Mouse (Mus musculus) hindlimb bud, embryonic 11.5 days (tissue): ENCODE results near the gene OR5BS1P.
"Not testable (repeated sequence)": the region's sequence is repeated elsewhere in the genome, so short reads cannot be mapped to it uniquely, and the experiment has no call there.

Experiments used
- DNase-seq: peaks from one replicate; pipeline ENCODE4 v3.0.0-alpha.2; 2012; ENCODE audit warnings: low read depth, low spot score; ENCODE audit errors: extremely low spot score

OR5BS1P gene

DNA sequence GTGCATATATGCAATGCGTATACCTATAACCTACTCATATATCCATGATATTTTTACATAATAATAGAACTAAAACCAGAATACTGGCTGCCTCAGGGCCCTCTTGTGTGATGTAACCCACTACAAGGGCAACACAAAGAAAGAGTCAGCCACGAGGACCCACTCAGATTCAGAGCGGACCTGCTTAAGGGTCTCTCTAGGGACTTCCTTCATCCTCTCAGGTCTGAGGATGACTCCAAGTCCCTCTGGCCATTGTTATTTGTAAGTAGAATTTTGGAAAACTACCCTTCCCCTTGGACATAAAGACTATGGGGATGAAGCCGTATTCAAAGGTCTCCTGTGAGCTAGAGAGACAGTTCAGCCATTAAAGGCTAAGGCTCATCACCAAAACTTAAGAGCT is at the start of gene OR5BS1P:
OR5BS1P (plus strand) TSS at position 301 of the 400 bp plus-strand sequence.
- no peak for DNase-seq

DNA sequence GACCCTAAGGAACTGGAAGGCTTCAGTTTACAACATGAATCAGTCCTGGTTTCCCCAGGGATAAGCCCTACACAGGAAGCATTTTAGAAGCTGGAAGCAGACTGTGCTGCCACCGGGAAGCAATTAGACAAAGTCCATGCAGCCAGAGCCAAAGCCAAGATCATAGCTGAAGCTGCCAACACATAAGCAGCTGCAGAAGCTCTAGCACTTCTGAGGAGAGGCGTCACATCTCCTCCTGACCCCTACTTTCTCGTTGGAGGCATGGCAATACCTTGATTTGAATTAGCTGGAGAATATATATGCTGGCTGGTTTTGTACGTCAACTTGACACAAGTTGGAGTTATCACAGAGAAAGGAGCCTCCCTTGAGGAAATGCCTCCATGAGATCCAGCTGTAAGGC is 48.8 kb upstream of the OR5BS1P start:
- DNase-seq = no peak

DNA sequence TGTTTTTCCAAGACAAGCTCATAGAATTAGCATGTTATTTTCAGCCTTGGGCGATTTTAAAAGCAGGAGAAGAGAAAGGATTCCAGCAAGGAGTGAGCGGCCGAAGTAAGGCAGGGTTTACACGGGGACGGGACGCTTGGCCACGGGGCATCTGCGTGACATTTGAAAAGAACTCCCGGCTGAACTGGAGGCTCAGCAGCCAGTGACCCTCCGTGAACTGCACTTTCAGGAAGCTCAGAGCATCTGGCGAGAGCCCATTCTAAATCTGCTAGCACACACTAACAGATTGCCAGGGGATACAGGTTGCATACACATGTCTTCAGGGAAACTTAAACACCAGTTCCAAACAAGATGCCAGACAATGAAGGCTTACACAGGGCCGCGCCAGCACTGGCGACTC is 45.4 kb upstream of the OR5BS1P start:
- DNase-seq = no peak

DNA sequence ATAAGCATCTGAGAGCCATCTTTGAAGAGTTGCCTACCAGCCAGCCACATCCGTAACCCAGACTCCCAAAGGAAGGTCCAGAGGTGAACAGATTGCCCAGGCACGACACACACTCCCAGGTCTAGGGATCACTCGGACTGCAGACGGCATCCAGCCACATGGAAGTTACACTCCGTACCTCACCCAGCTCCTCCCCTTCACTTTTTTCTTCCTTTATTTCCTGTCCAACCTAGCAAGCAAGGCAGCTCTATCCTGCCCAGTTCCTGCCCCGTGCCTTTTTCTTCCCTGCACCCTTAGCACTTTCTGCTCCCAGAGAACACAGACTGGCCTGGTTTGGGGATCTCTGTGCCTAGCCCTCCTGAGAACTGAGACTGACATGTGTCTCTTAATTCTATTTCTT is 44.9 kb upstream of the OR5BS1P start:
- DNase-seq = no peak

DNA sequence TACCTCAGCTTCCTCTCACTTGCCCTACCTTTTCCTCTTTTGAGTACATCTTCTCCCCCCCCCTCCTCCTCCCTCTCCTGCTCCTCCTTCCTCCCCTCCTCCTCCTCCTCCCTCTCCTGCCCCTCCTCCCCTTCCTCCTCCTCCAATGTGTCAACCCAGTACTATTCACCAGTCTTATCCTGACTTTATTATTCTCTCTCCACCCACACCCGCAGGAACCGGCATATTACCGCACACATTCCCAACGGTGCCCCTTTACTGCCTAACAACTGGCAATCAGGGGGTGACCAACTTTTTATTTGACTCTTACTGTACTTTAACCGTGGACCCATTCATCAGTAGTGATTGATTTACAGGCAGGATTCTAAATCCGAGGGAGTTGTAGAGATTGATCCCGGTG is 44.5 kb upstream of the OR5BS1P start:
- DNase-seq = no peak

DNA sequence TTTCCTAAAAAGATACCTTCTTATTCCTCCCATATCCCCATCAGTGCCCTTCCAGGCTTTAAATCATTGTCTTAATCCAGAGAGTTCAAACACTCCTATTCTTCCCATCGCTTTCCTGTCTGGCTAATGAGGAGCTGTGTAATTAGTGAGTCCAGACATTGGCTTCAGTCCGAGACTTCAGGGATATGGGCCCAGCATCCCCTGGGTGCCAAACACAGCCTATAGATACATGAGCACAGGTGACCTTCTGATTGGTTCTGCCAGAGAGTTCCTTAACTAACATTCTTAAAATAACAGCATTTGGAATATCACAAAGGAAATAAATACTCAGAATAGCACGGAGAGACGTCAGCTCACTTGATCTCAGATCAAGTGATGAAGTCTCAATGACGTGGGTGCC is 38.8 kb upstream of the OR5BS1P start, which contains the start of gene Olfr282:
Olfr282 (plus strand) TSS at position 301 of the 400 bp plus-strand sequence.
- not testable (repeated sequence) for DNase-seq

DNA sequence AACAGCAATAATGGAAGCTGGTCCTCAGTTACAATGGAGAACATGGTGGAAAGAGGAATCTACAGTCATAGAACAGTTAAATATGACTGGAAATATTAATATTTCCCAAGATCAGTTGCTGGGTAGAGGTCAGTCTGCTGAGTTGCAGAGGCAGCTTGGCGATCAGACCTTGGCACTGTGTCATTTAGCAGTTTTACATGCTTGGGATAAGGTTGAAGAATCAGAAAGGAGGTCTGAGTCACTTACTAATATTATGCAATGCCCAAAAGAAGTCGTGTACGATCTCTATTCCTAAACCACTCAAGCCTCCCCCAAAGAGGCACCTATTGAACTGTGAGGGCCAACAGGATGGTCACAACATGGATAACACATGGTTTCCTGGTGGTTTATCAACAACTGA is 25.1 kb upstream of the OR5BS1P start:
- no peak for DNase-seq

DNA sequence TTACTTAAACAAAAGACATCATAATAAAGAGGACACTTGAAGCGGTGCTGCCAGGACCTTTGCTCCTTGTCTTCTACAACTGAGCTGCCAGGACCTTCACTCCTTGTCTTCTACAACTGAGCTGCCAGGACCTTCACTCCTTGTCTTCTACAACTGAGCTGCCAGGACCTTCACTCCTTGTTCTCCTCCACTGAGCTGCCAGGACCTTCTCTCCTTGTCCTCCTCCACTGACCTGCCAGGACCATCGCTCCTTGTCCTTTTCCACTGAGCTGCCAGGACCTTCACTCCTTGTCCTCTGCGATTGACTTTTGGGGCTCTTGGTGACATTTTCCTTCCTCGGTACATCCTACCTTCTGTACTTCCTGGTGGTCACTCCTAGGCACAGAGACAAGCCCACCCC is 21.2 kb upstream of the OR5BS1P start:
- no peak for DNase-seq

DNA sequence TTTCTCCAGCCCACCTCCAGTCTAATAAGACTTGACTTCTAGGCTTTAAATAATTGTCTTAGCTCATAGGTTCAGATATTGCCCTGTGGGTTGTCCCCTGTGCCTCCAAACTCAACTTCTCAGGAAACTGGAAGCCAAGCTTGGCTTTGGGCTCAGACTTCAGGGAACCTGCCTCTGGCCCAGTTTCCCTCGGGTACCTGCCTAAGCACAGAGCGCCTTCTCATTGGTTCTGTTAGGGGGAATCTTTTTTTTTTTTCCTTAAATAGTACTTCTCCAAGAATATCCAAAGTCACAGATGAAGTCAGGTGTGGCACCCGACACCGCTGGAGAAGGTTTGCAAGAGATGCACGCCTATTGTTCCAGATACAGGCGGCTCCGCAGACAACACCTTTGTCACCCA is 17.4 kb upstream of the OR5BS1P start, which contains the start of gene Olfr281:
Olfr281 (plus strand) TSS at position 301 of the 400 bp plus-strand sequence.
- no peak for DNase-seq

DNA sequence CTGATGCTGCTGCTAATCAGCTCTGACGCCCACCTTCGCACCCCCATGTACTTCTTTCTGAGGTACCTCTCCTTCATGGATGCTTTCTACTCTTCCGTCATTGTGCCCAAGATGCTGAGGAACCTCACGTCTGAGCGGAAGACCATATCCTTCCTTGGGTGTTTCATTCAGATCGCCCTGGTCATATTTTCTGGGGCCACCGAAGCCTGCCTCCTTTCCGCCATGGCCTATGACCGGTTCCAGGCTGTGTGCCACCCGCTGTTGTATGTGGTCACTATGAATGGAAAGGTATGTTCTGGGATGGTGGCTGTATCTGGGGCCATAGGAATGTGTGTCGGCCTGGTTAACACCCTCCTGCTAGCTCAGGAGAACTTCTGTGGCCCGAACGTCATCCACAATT is 1.8 kb downstream of the OR5BS1P start:
- no peak for DNase-seq

DNA sequence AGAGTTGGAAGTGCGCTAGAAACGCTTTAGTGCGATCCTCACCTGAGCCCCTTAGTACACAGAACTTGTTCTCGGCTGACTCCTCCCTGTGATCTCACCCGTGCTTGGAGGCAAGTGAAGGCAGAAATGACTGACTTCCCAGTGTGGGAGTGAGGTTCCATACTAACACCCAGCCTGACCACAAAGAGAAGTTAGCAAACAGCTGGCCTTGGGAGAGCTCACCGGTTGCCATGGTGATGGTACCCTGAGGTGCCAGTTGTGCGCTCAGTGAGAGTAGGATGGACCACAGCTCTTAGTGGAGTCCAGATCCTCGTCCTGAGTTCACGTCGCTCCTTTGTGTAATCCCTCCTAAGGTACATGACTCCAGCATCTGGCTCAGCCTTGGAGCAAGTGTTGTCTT is 5.3 kb downstream of the OR5BS1P start:
- DNase-seq = no peak

DNA sequence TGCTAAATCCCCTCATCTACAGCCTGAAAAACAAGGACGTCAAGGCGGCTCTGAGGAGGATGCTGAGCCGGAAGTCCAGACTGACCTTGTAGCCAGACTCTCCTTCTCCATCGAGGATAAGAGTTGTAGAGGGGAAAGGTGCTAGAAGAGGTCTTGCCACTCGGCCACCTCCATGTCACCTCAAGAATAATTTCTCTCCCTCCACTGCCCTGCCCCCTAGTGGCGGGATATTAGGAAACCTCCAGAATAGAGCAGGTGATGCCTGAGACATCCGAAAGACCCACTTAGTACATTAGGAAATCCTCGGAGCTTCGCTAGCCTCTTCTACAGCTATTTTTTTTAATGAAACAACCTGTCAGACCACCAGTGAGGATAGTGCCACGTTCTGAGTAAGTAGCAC is 5.7 kb downstream of the OR5BS1P start:
- no peak for DNase-seq

DNA sequence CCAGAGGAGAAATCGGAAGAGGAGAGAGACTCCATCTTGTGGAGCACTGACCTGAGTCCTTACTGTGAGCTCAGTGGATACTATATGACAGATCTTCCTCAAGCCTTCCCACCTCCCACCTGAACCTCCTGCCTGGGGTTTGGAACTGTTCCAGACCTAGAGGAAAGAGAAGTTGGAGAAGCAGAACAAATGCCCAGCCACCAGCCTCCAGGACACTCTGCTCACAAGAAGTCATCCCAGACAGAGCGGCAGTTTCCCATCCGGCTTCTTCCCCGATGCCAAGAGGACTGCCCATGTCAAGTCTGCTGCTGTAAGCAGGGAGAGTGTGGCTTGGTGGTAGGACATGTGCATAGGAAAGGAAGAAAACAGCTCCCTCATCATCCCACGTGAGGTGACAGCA is 6.6 kb downstream of the OR5BS1P start:
- no peak for DNase-seq

DNA sequence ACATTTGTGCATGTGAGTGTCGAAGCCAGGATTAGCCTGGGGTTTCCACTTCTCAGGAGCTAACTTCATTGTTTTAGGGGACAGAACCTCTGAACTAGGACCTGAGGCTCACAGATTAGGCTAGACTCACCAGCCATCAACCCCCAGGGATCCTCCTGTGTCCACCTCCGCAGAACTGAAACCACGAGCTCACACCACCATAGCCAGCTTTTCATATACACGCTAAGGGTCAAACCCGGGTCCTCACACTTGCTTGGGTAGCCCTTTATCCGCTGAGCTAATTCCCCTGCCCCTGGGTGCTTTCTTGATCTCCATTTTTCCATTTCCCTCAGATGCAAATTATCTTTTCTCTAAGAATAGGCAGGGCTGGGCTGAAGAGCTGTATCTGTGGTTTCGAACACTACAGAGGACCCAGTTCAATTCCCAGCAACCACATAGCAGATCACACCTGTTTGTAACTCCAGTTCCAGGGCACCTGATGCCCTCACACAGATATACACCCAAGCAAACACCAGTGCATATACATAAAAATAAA is 9.9 kb downstream of the OR5BS1P start:
- DNase-seq = no peak

DNA sequence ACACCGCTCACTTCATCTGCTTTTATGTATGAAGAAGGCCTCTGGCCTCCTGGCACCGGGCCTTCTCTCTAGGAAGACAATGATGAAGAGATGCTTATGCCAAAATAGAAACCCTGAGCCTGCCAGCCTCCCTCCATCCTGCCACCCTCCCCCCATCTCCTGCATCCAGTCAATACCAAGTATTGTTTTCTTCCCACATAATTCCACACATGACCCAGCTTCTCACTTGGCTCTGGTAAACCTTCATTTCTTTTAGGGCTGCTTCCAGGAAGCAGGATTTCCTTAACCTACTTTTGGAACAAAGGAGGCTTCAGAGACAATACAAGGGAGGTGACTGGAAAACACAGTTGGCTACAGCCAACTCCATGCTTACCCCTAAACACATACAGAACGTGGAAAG is 13.0 kb downstream of the OR5BS1P start, which contains the start of gene Lalba:
Lalba (minus strand) TSS at position 21 of the 400 bp plus-strand sequence.
- no peak for DNase-seq

DNA sequence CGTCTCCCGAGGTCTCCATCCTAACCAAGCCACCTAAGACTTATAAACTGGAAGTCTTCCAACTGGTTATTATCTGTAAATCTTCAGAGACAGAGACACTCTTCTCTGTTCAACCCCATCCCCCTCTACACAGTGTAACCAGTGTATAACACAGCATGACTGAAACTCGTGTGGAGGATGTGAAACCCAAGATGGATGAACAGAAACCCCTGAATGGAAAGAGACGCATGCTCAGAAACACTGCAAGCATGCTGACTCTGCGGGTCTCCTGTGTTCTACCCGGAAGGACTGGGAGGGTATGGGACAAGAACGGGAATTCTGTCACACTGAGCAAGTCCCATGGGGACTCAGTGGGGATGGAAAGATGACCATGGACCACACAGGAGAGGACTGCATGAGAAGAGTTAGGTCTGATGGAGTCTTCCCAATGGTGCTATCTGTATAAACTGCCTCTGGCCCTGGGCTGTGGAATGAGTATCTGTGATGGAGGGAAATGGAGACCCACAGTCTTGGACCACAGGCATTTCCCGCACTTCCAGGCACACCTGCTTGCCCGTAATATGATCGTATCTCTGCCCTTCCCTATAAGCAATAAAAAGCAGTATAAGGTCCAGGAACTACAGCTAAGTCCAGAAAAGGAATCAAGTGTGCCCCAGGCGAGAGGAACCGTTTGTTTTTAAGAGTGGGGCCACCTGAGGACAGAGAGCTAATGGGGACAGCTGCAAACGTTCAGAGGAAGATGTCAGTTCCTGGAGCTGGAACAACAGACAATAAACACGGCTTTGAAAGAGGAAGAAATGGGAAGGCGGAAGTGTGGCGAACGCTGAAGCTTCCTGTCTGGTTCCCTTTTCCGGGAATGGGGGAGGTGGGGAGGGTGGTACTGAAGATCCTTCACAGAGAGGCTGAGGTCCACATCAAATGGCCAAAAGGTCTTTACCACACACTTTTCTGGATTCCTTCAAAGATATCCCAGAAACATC is 14.5 kb downstream of the OR5BS1P start:
- no peak for DNase-seq

DNA sequence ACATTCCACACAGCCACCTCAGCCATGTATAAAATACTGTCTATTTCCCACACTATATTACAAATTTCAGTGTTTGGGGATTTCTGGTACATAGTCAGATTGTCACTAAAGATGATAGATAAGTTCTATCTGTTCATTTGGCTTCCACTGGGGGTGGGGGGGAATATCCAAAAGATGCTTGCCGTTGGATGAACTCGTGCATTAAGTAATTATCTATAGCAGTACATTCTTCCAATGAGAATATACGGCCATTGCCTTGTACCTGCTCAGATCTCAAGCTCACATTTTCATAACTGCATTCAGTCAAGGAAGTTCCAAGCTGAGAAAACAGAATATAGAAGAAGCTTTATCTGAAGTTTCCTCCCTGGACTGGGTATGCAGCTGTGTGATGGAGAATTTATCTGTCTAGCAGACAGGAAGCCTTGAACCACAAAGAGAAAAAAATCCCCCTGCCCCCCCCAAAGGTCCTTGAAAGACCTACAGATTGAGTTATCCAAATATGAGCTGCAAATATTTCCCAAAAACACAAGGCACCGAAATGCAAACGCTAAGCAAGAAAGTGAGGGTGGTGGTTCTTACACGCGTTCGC is 16.8 kb downstream of the OR5BS1P start:
- DNase-seq = no peak

DNA sequence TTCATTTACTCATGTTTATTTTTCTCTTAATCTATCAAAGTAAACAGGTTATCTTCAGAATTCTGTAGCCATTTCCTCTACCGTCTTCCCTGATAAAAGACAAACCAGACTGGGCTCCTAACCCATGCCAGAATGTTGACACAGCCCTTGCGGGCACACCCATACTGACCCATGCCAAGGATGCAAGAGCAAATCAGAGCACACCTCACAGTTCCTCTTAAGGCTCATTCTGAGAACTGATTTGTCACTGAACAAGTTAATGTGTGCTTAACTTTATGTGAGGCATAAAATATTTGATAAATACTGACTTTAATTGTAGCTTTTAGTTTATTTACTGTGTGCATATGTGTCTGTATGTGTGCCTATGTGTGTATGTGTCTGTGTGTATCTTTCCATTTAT is 21.6 kb downstream of the OR5BS1P start:
- no peak for DNase-seq

DNA sequence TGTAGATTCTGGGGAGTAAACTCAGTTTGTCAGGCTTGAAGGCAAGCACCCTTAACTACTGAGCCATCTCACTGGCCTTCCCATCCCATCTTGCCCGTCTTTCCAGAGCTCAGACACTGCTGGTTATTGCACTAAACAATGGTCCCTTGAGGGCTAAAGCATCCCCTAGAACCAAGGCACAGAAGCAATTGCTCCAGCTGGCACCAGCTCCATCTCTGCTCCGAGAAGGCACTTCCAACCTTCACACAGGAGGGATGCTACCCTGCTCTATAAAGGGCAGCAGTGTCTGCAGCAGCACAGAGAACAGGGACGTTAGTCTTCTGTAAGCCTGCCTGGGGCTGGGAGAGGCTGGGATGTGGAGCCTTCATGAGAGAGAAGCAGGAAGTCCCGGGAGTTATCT is 22.4 kb downstream of the OR5BS1P start, which contains the start of gene Olfr279:
Olfr279 (plus strand) TSS at position 301 of the 400 bp plus-strand sequence.
- DNase-seq = no peak

DNA sequence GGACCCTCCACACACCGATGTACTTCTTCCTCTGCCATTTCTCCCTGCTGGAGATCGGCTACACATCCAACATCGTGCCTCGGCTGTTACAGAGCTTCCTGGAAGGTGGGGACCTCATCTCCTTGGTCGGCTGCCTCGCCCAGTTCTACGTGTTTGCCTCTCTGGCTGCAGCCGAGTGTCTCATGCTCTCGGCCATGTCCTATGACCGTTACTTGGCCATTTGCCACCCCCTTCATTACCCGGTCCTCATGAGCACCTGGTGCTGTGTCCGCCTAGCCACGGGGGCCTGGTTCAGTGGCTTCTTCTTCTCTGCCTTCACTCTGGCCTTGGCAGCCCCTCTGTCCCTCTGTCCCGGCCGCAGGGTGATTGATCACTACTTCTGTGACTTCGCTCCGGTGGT is 27.9 kb downstream of the OR5BS1P start:
- DNase-seq = no peak

DNA sequence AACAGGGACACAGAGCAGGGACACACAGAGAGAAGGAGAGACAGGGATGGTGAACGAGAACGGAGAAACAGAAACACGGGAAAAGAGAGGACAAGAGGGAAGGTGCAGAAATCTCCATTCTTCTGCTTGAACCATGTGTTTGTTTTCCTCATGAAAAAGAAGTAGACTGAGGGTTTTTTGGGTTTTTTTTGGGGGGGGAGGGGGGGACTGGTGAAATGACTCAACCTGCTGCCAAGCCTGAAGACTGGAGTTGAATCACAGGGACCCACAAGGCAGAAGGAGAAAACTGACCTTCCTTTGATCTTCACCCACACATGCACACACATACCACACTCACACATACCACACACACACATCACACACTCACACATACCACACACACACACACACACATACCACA is 33.6 kb downstream of the OR5BS1P start:
- DNase-seq = no peak

DNA sequence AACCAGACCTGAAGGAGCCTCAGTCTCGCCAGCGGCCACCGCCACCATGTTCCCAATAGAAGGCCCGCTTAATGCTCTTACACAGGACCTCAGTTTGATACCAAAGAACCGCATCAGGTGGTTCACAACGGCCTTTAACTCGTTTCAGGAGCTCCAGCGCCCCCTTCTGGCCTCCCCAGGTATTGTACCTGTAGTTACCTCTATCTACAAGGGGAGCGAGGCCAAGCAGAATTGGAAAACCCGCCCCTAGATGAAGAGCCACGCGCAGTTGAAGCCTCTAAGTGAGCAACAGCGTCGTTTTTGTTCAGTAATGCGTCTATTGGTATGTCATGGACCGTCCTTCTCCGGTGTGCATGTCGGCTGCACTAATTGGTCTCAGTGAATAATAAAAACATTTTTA is 34.8 kb downstream of the OR5BS1P start:
- no peak for DNase-seq
